Mouse (Mus musculus): ENCODE measurements at regions not wholly inside any gene's neighbourhood (a gene's known extent, or its start where the extent isn't known, plus 50 kb on each side); places are given as distances from the start of the nearest gene placed in this dataset.

DNA sequence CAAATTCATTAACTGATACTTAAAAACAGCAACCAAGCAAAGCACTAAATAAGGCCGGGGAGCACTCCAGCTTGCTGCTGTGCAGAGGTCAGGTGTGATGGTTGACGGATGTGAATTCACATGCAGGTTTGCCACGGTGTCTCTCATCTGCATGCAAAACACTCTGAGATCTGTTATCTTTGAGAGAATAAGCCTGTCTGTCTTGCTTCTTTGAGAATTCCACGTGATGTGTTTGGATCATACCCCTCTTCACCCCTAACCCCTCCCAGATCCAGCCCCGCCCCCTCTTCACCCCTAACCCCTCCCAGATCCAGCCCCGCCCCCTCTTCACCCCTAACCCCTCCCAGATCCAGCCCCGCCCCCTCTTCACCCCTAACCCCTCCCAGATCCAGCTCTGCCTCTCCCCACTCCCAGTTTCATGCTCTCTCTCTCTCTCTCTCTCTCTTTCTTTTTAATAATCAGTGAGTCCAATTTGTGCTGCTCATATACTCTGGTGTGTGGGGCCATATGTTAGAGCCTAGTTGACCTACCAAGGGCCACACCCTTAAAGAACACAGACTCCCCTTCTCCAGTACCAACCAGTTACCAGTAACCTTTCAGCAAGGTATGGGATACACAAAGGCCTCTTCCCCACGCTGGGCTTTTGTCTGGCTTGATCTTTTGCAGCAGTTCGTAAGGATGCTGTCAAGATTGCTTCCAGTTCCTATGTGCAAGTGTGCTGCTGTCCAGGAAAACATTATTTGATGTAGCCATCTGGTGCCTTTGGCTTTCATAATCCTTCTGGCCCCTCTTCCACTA, 73.1 kb upstream of the Hnrnpk start:
- no peak overlapping the region for H3K27ac ChIP-seq (ENCODE audit: low read depth, low read length)

DNA sequence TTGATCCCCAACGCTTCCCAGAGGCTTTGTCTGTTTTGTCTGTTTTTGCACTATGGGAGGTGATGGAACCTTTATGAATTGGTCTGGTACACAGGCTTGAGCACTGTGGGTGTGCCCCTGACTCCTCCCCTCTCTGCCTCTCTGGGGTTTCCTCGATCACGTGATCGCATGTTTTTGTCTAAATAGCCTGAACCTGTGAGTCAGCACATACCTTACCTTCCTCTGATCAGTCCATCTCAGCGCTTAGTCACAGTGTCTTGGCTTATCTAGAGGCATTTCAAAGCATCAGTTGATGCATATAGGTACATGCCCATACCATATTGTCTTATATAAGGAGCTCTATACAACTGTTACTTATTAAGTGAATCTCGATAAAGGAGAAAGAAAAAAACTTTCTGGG, 72.4 kb upstream of the Hnrnpk start:
- no peak overlapping the region for H3K27ac ChIP-seq (ENCODE audit: low read depth, low read length)
- H3K4me3 ChIP-seq (ENCODE audit: low read depth, low read length) = no peak overlapping the region
- DNase-seq (ENCODE audit: low spot score) = no peak
- H3K36me3 ChIP-seq (ENCODE audit: control insufficient read depth, insufficient read depth, low read length) = no peaks in the 10 kb centered on the region
- WGBS = 48% methylated on average over 6 of the region's 6 CpGs
- H3K27me3 ChIP-seq (ENCODE audit: control insufficient read depth, insufficient read depth, low read length) = peaks cover 5% of the 10 kb centered on the region; the same call in 1 of the 2 replicates
- ATAC-seq (replicated peaks; ENCODE audit: low FRiP score) = peak; percentile 60; the same call in 1 of the 2 replicates
- no peaks in the 10 kb centered on the region; the same call in 1 of the 2 replicates for H3K4me1 ChIP-seq (replicated peaks; ENCODE audit: control insufficient read depth, insufficient read depth, low read length)
- H3K4me2 ChIP-seq (ENCODE audit: low read depth, low read length, severe bottlenecking) = no peak overlapping the region
- no peak overlapping the region for H3K9ac ChIP-seq (ENCODE audit: low read length)
- H3K9me3 ChIP-seq (ENCODE audit: control insufficient read depth, low read length) = no peaks in the 10 kb centered on the region

More for the DNA sequence above, 73.1 kb upstream of the Hnrnpk start:
- WGBS = 29% methylated on average over 8 of the region's 9 CpGs
- no peak overlapping the region for H3K9ac ChIP-seq (ENCODE audit: low read length)
- no peak overlapping the region for H3K4me2 ChIP-seq (ENCODE audit: low read depth, low read length, severe bottlenecking)
- H3K4me3 ChIP-seq (ENCODE audit: low read depth, low read length) = no peak overlapping the region
- no peaks in the 10 kb centered on the region; the same call in 1 of the 2 replicates for H3K4me1 ChIP-seq (replicated peaks; ENCODE audit: control insufficient read depth, insufficient read depth, low read length)
- DNase-seq (ENCODE audit: low spot score) = no peak
- ATAC-seq (replicated peaks; ENCODE audit: low FRiP score) = no peak
- H3K9me3 ChIP-seq (ENCODE audit: control insufficient read depth, low read length) = no peaks in the 10 kb centered on the region
- peaks cover 5% of the 10 kb centered on the region; the same call in 1 of the 2 replicates for H3K27me3 ChIP-seq (ENCODE audit: control insufficient read depth, insufficient read depth, low read length)
- no peaks in the 10 kb centered on the region for H3K36me3 ChIP-seq (ENCODE audit: control insufficient read depth, insufficient read depth, low read length)

DNA sequence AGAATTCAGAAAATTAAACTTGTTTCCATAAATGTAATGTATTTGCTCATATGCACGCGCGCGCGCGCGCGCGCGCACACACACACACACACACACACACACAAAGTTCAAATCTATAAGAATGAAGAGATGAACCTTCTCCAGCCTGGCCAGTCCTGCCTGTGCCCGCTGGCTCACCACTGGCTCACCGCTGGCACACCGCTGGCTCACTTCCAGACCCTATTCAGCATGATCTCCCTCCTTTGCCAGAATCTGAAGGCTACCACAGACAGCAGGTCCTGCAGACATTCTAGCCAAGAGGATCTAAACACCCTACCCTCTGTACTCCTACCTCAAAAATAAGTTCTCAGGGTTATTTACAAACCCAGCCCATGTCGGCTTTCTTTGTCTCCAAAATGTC, 69.3 kb upstream of the Hnrnpk start:
- no peaks in the 10 kb centered on the region for H3K36me3 ChIP-seq (ENCODE audit: control insufficient read depth, insufficient read depth, low read length)
- peaks cover 5% of the 10 kb centered on the region; the same call in 1 of the 2 replicates for H3K27me3 ChIP-seq (ENCODE audit: control insufficient read depth, insufficient read depth, low read length)
- no peak overlapping the region for H3K27ac ChIP-seq (ENCODE audit: low read depth, low read length)
- 77% methylated on average over 14 of the region's 14 CpGs for WGBS
- no peaks in the 10 kb centered on the region; the same call in 1 of the 2 replicates for H3K4me1 ChIP-seq (replicated peaks; ENCODE audit: control insufficient read depth, insufficient read depth, low read length)
- no peak overlapping the region for H3K4me2 ChIP-seq (ENCODE audit: low read depth, low read length, severe bottlenecking)
- H3K9me3 ChIP-seq (ENCODE audit: control insufficient read depth, low read length) = no peaks in the 10 kb centered on the region
- no peak for ATAC-seq (replicated peaks; ENCODE audit: low FRiP score)
- H3K4me3 ChIP-seq (ENCODE audit: low read depth, low read length) = no peak overlapping the region
- no peak for DNase-seq (ENCODE audit: low spot score)
- H3K9ac ChIP-seq (ENCODE audit: low read length) = no peak overlapping the region

DNA sequence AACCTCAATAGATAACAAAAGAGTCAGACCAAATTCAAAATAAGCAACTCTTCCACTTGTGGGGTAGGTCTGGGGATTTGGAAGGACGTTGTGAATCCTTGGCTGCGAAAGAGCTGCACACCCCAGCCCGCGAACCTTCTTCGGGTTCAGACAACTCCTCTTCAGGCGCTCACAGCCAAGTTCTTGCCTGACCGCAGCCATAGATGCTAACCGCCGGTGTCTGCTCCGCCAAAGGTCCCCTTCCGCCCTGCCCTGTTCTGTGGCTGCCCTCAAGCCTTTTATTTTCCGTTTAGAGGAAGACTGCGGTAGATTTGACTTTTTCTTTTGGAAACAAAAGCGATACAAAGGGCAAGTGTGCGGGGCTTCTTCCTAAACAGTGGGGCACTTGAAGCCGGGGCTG, 68.6 kb upstream of the Hnrnpk start:
- Histone ChIP-seq H3K4me3 (ENCODE audit: low read depth, low read length) (peak overlapping the region; percentile 15; the same call in 1 of the 2 replicates), H3K4me2 (ENCODE audit: low read depth, low read length, severe bottlenecking) (peak overlapping the region; percentile 45), H3K36me3 (ENCODE audit: control insufficient read depth, insufficient read depth, low read length) (no peaks in the 10 kb centered on the region), H3K4me1 (replicated peaks; ENCODE audit: control insufficient read depth, insufficient read depth, low read length) (no peaks in the 10 kb centered on the region; the same call in 1 of the 2 replicates), H3K27me3 (ENCODE audit: control insufficient read depth, insufficient read depth, low read length) (peaks cover 5% of the 10 kb centered on the region; the same call in 1 of the 2 replicates), H3K27ac (ENCODE audit: low read depth, low read length) (no peak overlapping the region), H3K9ac (ENCODE audit: low read length) (peak overlapping the region; percentile 23; the same call in 1 of the 2 replicates), H3K9me3 (ENCODE audit: control insufficient read depth, low read length) (no peaks in the 10 kb centered on the region)
- WGBS = 2% methylated on average over 16 of the region's 16 CpGs
- DNase-seq (ENCODE audit: low spot score) (peak; percentile 63), ATAC-seq (replicated peaks; ENCODE audit: low FRiP score) (no peak)

DNA sequence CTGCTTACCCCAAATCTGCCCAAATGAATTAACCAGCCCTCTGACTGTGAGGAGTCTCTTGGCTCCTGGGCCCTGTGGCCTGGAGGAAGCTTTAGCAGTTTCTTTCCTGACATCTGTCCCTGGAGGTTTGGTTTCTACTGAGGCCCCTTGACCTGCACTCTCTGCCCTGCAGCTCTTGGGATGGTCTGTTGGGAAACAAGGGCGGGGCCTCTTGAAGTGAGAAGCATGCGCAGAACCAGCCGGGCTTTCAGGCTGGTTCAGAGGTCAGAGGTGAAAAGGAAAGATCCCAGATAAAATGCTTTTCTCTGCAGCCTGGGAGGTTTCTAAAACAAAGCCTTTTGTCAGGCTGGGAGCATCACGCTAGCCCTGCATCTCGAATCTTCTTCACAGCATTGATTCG, 66.6 kb upstream of the Hnrnpk start:
- WGBS = 6% methylated on average over 6 of the region's 6 CpGs
- Histone ChIP-seq H3K27ac (ENCODE audit: low read depth, low read length) (no peak overlapping the region), H3K36me3 (ENCODE audit: control insufficient read depth, insufficient read depth, low read length) (no peaks in the 10 kb centered on the region), H3K4me3 (ENCODE audit: low read depth, low read length) (no peak overlapping the region), H3K4me2 (ENCODE audit: low read depth, low read length, severe bottlenecking) (no peak overlapping the region), H3K9ac (ENCODE audit: low read length) (no peak overlapping the region), H3K4me1 (replicated peaks; ENCODE audit: control insufficient read depth, insufficient read depth, low read length) (peaks cover 4% of the 10 kb centered on the region; the same call in 1 of the 2 replicates), H3K27me3 (ENCODE audit: control insufficient read depth, insufficient read depth, low read length) (peaks cover 5% of the 10 kb centered on the region; the same call in 1 of the 2 replicates), H3K9me3 (ENCODE audit: control insufficient read depth, low read length) (no peaks in the 10 kb centered on the region)
- DNase-seq (ENCODE audit: low spot score) (no peak), ATAC-seq (replicated peaks; ENCODE audit: low FRiP score) (no peak)

DNA sequence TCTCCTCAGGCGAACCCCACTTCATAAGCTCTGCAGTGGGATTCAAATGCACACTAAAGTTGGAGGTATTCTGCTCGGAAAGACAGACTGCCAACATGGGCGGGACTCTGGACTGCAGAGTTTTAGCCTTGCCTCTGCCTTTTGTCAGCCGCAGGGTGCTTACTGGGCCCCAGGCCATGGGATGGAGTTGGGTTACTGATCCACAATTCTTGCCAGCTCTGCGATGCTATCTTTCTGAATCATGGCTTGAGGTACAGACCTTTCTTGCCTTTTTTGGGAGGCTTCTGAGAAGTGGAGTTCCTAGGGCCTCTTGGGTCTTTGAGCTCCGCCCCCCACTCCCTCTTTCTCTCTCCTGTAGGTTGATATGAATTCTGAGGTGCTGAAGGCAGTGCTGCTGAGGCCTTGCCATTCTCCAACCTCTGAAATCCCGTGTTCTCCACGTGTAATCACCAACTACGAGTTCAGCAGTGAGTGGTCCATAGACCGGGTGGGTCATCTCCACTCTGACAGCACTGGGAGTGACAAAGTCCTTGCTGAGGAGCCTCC, 64.0 kb upstream of the Hnrnpk start:
- H3K36me3 ChIP-seq (ENCODE audit: control insufficient read depth, insufficient read depth, low read length) = no peaks in the 10 kb centered on the region
- H3K4me2 ChIP-seq (ENCODE audit: low read depth, low read length, severe bottlenecking) = no peak overlapping the region
- no peak overlapping the region for H3K9ac ChIP-seq (ENCODE audit: low read length)
- H3K9me3 ChIP-seq (ENCODE audit: control insufficient read depth, low read length) = no peaks in the 10 kb centered on the region
- no peak overlapping the region for H3K27ac ChIP-seq (ENCODE audit: low read depth, low read length)
- no peak for ATAC-seq (replicated peaks; ENCODE audit: low FRiP score)
- WGBS = 84% methylated on average over 10 of the region's 10 CpGs
- no peak overlapping the region for H3K4me3 ChIP-seq (ENCODE audit: low read depth, low read length)
- DNase-seq (ENCODE audit: low spot score) = no peak
- no peaks in the 10 kb centered on the region for H3K27me3 ChIP-seq (ENCODE audit: control insufficient read depth, insufficient read depth, low read length)
- H3K4me1 ChIP-seq (replicated peaks; ENCODE audit: control insufficient read depth, insufficient read depth, low read length) = peaks cover 4% of the 10 kb centered on the region; the same call in 1 of the 2 replicates

DNA sequence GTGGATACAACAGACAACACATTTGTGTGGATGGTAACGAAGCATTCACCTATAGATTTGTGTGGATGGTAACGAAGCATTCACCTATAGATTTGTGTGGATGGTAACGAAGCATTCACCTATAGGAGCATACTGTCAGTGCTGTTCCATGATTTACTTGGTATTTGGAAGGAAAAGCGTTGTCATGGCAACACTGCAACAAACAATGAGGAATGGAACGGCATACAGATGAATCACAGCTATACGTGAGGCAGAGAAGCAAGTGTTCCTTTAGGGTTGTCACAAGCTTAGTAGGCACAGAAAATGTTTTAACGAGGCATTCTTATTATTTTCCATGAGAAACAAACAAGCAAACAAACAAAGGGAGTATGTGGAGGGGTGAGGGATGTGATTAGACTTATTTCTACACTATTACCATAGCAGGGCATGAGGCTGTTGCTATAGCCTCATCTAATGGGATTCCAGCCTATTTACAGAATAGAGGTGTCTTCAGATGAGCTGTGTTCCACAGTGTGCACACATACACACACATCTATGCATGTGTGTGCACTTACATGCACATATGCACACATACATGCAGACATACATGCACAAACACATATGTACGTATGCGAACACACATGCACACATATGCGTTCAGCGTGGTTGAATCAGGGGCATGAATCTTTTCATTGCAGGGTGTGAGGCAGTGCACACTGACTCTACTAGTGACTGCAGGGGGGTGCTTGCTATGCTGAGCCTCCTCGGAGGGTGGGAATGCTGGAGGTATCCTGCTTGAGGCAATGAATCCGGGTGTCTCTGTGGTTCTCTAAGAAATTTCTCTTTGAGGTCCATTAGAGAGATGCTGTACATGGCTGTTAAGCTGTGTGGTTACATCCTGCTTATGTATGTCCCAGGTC, 62.3 kb upstream of the Hnrnpk start:
- 66% methylated on average over 13 of the region's 13 CpGs for WGBS
- H3K4me3 ChIP-seq (ENCODE audit: low read depth, low read length) = no peak overlapping the region
- no peak overlapping the region for H3K27ac ChIP-seq (ENCODE audit: low read depth, low read length)
- ATAC-seq (replicated peaks; ENCODE audit: low FRiP score) (no peak), DNase-seq (ENCODE audit: low spot score) (no peak)
- H3K36me3 ChIP-seq (ENCODE audit: control insufficient read depth, insufficient read depth, low read length) = no peaks in the 10 kb centered on the region
- H3K27me3 ChIP-seq (ENCODE audit: control insufficient read depth, insufficient read depth, low read length) = no peaks in the 10 kb centered on the region
- no peak overlapping the region for H3K9ac ChIP-seq (ENCODE audit: low read length)
- H3K4me2 ChIP-seq (ENCODE audit: low read depth, low read length, severe bottlenecking) = no peak overlapping the region
- H3K4me1 ChIP-seq (replicated peaks; ENCODE audit: control insufficient read depth, insufficient read depth, low read length) = peaks cover 4% of the 10 kb centered on the region; the same call in 1 of the 2 replicates
- H3K9me3 ChIP-seq (ENCODE audit: control insufficient read depth, low read length) = no peaks in the 10 kb centered on the region

All from forebrain, embryonic 11.5 days (tissue).